8 mouse cellular contexts compared by ENCODE assay signal in the genomic region with DNA sequence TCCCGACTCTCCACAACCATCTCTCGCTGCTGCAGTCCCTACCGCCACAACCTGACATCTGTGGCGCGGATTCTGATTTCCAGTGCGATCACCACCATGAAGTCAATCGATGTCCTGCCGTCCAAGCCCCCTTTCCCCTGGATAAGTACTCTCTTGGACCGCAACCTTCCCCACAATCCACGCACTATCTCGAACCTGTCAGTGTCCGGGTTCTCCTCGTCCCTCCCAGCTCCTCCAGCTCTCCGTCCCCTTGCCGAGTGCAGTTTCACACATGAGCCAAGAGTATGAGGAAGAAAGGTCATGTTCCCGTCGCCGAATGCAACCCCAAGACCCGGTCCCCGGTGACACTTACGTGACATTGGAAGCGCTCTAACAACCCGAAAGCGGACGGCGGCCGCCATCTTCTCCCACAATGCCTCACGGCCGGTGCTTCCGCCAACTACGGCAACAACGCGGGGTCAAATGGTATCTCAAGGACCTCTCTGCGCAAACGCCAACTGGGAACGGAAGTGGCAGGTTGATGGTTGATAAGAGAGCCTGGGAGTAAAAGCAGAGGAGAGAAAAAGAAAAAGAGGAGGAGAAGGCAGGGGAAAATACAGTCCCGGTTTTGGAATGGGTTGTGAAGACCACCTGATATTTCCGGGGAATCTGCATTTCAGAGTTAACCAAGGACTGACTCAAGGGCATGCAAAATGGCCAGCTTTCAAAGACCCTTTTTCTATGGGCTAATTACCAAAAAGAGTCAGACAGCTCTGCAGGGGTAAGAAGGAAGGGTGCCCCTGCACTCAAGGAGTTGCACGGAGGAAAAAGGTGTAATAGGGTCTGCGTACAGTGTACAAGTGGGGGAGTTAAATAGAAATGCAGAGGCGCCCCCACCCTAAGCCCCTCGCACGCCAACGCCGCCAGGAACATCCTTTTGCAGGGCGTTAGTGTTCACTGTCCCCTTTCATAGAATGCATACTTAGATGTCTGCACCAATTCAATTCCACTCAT. TPM values are rescaled to one million over a fixed set of nuclear protein-coding genes. Genes with fewer than 3 reads are reported as not detected.
DNase-seq lines count a peak whose midpoint lies in the region; ATAC-seq lines count a peak whose summit lies in the region.

A gene (minus strand): TSS at position 425 of the 993 bp plus-strand sequence.

- H3K27me3 ChIP-seq in hindbrain, embryonic 16.5 days (replicated peaks; ENCODE audit: control insufficient read depth, insufficient read depth, low read length), result no peaks in the 10 kb centered on the region; the same call in 1 of the 2 replicates

- peak within 1 kb of the TSS; percentile 89 for H3K9ac ChIP-seq in hindbrain, embryonic 16.5 days (ENCODE audit: low read depth, low read length)

- peak within 1 kb of the TSS; percentile 85 for H3K27ac ChIP-seq in hindbrain, embryonic 16.5 days (ENCODE audit: low read depth, low read length)
- H3K27ac ChIP-seq in macrophage, result peak within 1 kb of the TSS; percentile 61

- peaks cover 15% of the 10 kb centered on the region for H3K4me1 ChIP-seq in hindbrain, embryonic 16.5 days (ENCODE audit: control insufficient read depth, insufficient read depth, low read depth, low read length)

- peak within 1 kb of the TSS; percentile 94 for H3K4me2 ChIP-seq in hindbrain, embryonic 16.5 days (ENCODE audit: low read length)

- peak within 1 kb of the TSS; percentile 86 for H3K4me3 ChIP-seq in hindbrain, embryonic 16.5 days (ENCODE audit: low read length)
- H3K4me3 ChIP-seq in macrophage (ENCODE audit: inconsistent target), result peak within 1 kb of the TSS; percentile 99

- H3K36me3 ChIP-seq in hindbrain, embryonic 16.5 days (ENCODE audit: control insufficient read depth, insufficient read depth, low read length), result peaks cover 4% of the 10 kb centered on the region; the same call in 1 of the 2 replicates
- H3K36me3 ChIP-seq in macrophage (ENCODE audit: inconsistent target), result peaks cover 8% of the 10 kb centered on the region

- peaks cover 41% of the 10 kb centered on the region for H3K79me2 ChIP-seq in macrophage (ENCODE audit: inconsistent target)

- DNase-seq in WW6 (ENCODE audit: low read depth, low spot score), result peak; percentile 87
- DNase-seq in cerebellum, postnatal 4 days (ENCODE audit: low spot score in 2 of 2), result peak; percentile 91 to 93
- peak; percentile 95 for DNase-seq in gastrocnemius, adult 18-20 months (ENCODE audit: low spot score)
- DNase-seq in left cerebral cortex, adult 18-20 months (ENCODE audit: low spot score in 2 of 2), result peak; percentile 97
- peak; percentile 94 for DNase-seq in right cerebral cortex, adult 18-20 months
- DNase-seq in urinary bladder, postnatal 10 days (ENCODE audit: low spot score), result peak; percentile 83

- no peaks in the 10 kb centered on the region for H3K9me3 ChIP-seq in hindbrain, embryonic 16.5 days (ENCODE audit: control insufficient read depth, low read length)

- 6% methylated on average over 46 of the region's 46 CpGs for WGBS in hindbrain, embryonic 16.5 days
- 8% methylated on average over 46 of the region's 46 CpGs for WGBS in macrophage (ENCODE audit: missing documents)

- ATAC-seq in hindbrain, embryonic 16.5 days, result peak; percentile 96

RNA-seq across cellular contexts. Expression of the gene that starts here (rescaled TPM):
- total RNA-seq in gastrocnemius, adult 18-20 months (2021), result 100 to 1,000 TPM; 292 to 321 TPM
- polyA plus RNA-seq in hindbrain, embryonic 16.5 days (2015; fragmentation: Nextera tagmentation; extraction: Ambion mirVana), result 210 and 225 TPM in 2 replicates
- total RNA-seq in left cerebral cortex, adult 18-20 months (2021), result 100 to 1,000 TPM; 151 to 164 TPM
- 10 to 100 TPM in 22 of 26 experiments, 1 to 10 TPM in 4; 3.1 to 31.0 (median 16.1) TPM for total RNA-seq in macrophage (2018; cell fraction: chromatin; rRNA removed)
- total RNA-seq in macrophage (2018; cell fraction: cytosol; rRNA removed), result 10 to 100 TPM; 47.3 to 64.9 (median 56.8) TPM
- total RNA-seq in macrophage (2018; cell fraction: nucleus; rRNA removed), result 10 to 100 TPM in 25 of 26 experiments, 1 to 10 TPM in 1; 8.9 to 35.5 (median 21.4) TPM
- polyA plus RNA-seq in macrophage (2018), result 50.7 to 80.2 TPM (median 57.3 TPM) in 3 replicates

Comparison
In these comparisons a context has a peak if more than half of its experiments do, and no peak if none do; other contexts are left out.
1. Peak in every context shown above with its lines: DNase-seq, ATAC-seq, H3K4me3 ChIP-seq and H3K27ac ChIP-seq.